Mouse (Mus musculus): Measurements from ENCODE around the gene Raver2.

DNA sequence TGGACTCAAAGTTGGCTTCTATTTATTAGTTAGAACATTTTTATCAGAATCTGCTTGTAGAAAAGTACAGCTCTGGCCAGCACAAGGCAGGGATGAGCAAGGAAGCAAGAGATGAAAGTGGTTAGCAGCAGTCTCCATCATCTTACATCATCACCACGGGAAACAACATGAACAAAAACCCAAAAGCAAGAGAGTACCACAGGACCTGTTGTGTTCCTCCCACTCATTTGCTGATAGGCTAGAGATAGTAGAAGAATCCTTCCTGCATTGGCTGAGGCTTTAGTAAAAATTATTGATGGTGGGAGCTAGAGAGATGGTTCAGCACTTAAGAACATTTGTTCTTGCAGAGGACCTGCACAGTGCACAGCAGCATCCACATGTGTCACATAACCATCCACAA is 125.4 kb downstream of the Raver2 start:
- no peak for TF ChIP-seq CTCF (IDR thresholded peaks at IDR 0.05; ENCODE audit: borderline replicate concordance, insufficient read depth, low read depth, low read length)
- no peak for TF ChIP-seq POLR2A (IDR thresholded peaks at IDR 0.05; ENCODE audit: borderline replicate concordance, insufficient read depth, low read length)
